ENCODE assay signal across 12 mouse cellular contexts in the genomic region with DNA sequence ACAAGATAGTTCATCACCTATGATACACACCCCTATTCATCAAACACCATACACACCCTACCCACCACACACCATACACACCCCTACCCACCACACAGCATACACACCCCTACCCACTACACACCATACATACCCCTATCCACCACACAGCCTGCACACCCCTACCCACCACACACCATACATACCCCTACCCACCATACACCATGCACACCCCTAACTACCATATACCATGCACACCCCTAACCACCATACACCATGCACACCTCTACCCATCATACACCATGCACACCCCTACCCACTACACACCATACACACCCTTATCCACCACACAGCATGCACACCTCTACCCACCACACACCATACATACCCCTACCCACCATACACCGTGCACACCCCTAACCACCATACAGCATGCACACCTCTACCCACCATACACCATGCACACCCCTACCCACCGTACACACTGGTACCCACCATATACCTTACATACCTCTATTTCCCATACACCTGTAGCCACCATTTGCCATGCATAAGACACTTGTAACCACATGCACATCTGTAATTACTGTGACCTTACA. TPM values are rescaled to one million over a fixed set of nuclear protein-coding genes. Genes with fewer than 3 reads are reported as not detected.
DNase-seq lines count a peak whose midpoint lies in the region; ATAC-seq lines count a peak whose summit lies in the region.
"Had no signal": no experiment of that assay in that cellular context is flagged by ENCODE, and none has a peak within 500 bp of the region (broad histone marks: within the 10 kb centered on the region; RNA-seq: fewer than 3 reads in every experiment).

No protein-coding gene starts in this region.

- no peak overlapping the region for H3K4me3 ChIP-seq in heart, embryonic 12.5 days
- no peak overlapping the region for H3K4me3 ChIP-seq in midbrain, embryonic 12.5 days
- H3K4me3 ChIP-seq in midbrain, embryonic 11.5 days (ENCODE audit: low read depth, low read length): no peak overlapping the region
- no peak overlapping the region for H3K4me3 ChIP-seq in neural tube, embryonic 13.5 days

- 0 out of 2 replicates have a peak, but pooled peaks have one; percentile 33 for ATAC-seq in heart, embryonic 12.5 days (ENCODE audit: insufficient number of reproducible peaks, low FRiP score)
- 0 out of 2 replicates have a peak, but pooled peaks have one; percentile 19 for ATAC-seq in midbrain, embryonic 12.5 days (ENCODE audit: low FRiP score, low read depth)
- no peak for ATAC-seq in midbrain, embryonic 11.5 days (ENCODE audit: low FRiP score)
- ATAC-seq in erythroblast, adult 5-6 weeks (replicated peaks; ENCODE audit: low FRiP score, poor library complexity, severe bottlenecking): peak; percentile 38; the same call in 1 of the 2 replicates
- ATAC-seq in neural tube, embryonic 13.5 days (ENCODE audit: low read depth): peak; percentile 59; the same call in 1 of the 2 replicates

- H3K9me3 ChIP-seq in heart, embryonic 12.5 days (replicated peaks): no peaks in the 10 kb centered on the region
- no peaks in the 10 kb centered on the region for H3K9me3 ChIP-seq in midbrain, embryonic 12.5 days
- no peaks in the 10 kb centered on the region for H3K9me3 ChIP-seq in midbrain, embryonic 11.5 days (ENCODE audit: control insufficient read depth, low read length)
- H3K9me3 ChIP-seq in neural tube, embryonic 13.5 days: no peaks in the 10 kb centered on the region

- H3K36me3 ChIP-seq in heart, embryonic 12.5 days: no peaks in the 10 kb centered on the region
- H3K36me3 ChIP-seq in midbrain, embryonic 12.5 days: no peaks in the 10 kb centered on the region
- H3K36me3 ChIP-seq in midbrain, embryonic 11.5 days (ENCODE audit: control insufficient read depth, insufficient read depth, low read length): no peaks in the 10 kb centered on the region
- no peaks in the 10 kb centered on the region for H3K36me3 ChIP-seq in neural tube, embryonic 13.5 days

- H3K9ac ChIP-seq in heart, embryonic 12.5 days: no peak overlapping the region
- no peak overlapping the region for H3K9ac ChIP-seq in midbrain, embryonic 12.5 days (replicated peaks)
- no peak overlapping the region for H3K9ac ChIP-seq in midbrain, embryonic 11.5 days (ENCODE audit: low read length)
- H3K9ac ChIP-seq in neural tube, embryonic 13.5 days: no peak overlapping the region

- no peaks in the 10 kb centered on the region for H3K4me1 ChIP-seq in heart, embryonic 12.5 days (replicated peaks)
- H3K4me1 ChIP-seq in midbrain, embryonic 12.5 days: no peaks in the 10 kb centered on the region
- H3K4me1 ChIP-seq in midbrain, embryonic 11.5 days (ENCODE audit: control insufficient read depth, insufficient read depth, low read length): no peaks in the 10 kb centered on the region
- H3K4me1 ChIP-seq in neural tube, embryonic 13.5 days (replicated peaks): no peaks in the 10 kb centered on the region

- 93% methylated on average over 2 of the region's 2 CpGs for WGBS in heart, embryonic 12.5 days
- WGBS in midbrain, embryonic 12.5 days: 92% methylated on average over 2 of the region's 2 CpGs
- 96% methylated on average over 2 of the region's 2 CpGs for WGBS in midbrain, embryonic 11.5 days
- 98% methylated on average over 2 of the region's 2 CpGs for WGBS in neural tube, embryonic 13.5 days

- no peaks in the 10 kb centered on the region for H3K27me3 ChIP-seq in heart, embryonic 12.5 days (replicated peaks)
- no peaks in the 10 kb centered on the region for H3K27me3 ChIP-seq in midbrain, embryonic 12.5 days
- no peaks in the 10 kb centered on the region for H3K27me3 ChIP-seq in midbrain, embryonic 11.5 days (ENCODE audit: control insufficient read depth, insufficient read depth, low read length)
- no peaks in the 10 kb centered on the region for H3K27me3 ChIP-seq in neural tube, embryonic 13.5 days

- no peak overlapping the region for H3K4me2 ChIP-seq in heart, embryonic 12.5 days
- no peak overlapping the region for H3K4me2 ChIP-seq in midbrain, embryonic 12.5 days (replicated peaks)
- H3K4me2 ChIP-seq in midbrain, embryonic 11.5 days: no peak overlapping the region
- no peak overlapping the region for H3K4me2 ChIP-seq in neural tube, embryonic 13.5 days

- no peak for DNase-seq in heart, adult 11 months
- DNase-seq in midbrain, embryonic 11.5 days (ENCODE audit: low spot score, missing footprints): no peak
- DNase-seq in frontal cortex, postnatal 10 days (ENCODE audit: low spot score in 2 of 2): no peak
- DNase-seq: adrenal gland, postnatal 36 days; cerebellum, postnatal 25 days; kidney, adult 9 months; liver; lung, adult 2 months had no signal

- H3K27ac ChIP-seq in heart, embryonic 12.5 days (ENCODE audit: poor library complexity, severe bottlenecking): no peak overlapping the region
- H3K27ac ChIP-seq in midbrain, embryonic 12.5 days (replicated peaks): no peak overlapping the region
- H3K27ac ChIP-seq in midbrain, embryonic 11.5 days (ENCODE audit: low read depth, low read length): no peak overlapping the region
- no peak overlapping the region for H3K27ac ChIP-seq in neural tube, embryonic 13.5 days (replicated peaks)

RNA-seq across cellular contexts. Expression of a gene that starts 24.6 kb away (rescaled TPM):
- 147 and 151 TPM in 2 replicates for polyA plus RNA-seq in heart, embryonic 12.5 days (2016; fragmentation: Nextera tagmentation; extraction: Ambion mirVana)
- 157 and 158 TPM in 2 replicates for polyA plus RNA-seq in midbrain, embryonic 12.5 days (2016; fragmentation: Nextera tagmentation; extraction: Ambion mirVana)
- polyA plus RNA-seq in midbrain, embryonic 11.5 days (2014; fragmentation: Nextera tagmentation; extraction: Ambion mirVana): 147 and 155 TPM in 2 replicates
- total RNA-seq in erythroblast, adult 5-6 weeks (2015; ENCODE audit: low replicate concordance): 25.1 and 34.8 TPM in 2 replicates
- total RNA-seq in erythroblast, adult 5-6 weeks (2017; ENCODE audit: low replicate concordance): 17.7 and 31.8 TPM in 2 replicates
- 163 and 167 TPM in 2 replicates for polyA plus RNA-seq in neural tube, embryonic 13.5 days (2015; fragmentation: Nextera tagmentation; extraction: Ambion mirVana)

RNA-seq across cellular contexts. Expression of a gene that starts 51.9 kb away (rescaled TPM):
- 0.13 and 0.15 TPM in 2 replicates for polyA plus RNA-seq in heart, embryonic 12.5 days (2016; fragmentation: Nextera tagmentation; extraction: Ambion mirVana)
- polyA plus RNA-seq in midbrain, embryonic 12.5 days (2016; fragmentation: Nextera tagmentation; extraction: Ambion mirVana): 0.10 and 0.18 TPM in 2 replicates
- 0.03 and 0.07 TPM in 2 replicates for polyA plus RNA-seq in midbrain, embryonic 11.5 days (2014; fragmentation: Nextera tagmentation; extraction: Ambion mirVana)
- total RNA-seq in erythroblast, adult 5-6 weeks (2015; ENCODE audit: low replicate concordance): 0.58 and 0.84 TPM in 2 replicates
- 0.14 and 1.3 TPM in 2 replicates for total RNA-seq in erythroblast, adult 5-6 weeks (2017; ENCODE audit: low replicate concordance)
- 1.1 and 1.2 TPM in 2 replicates for polyA plus RNA-seq in neural tube, embryonic 13.5 days (2015; fragmentation: Nextera tagmentation; extraction: Ambion mirVana)
